Mouse (Mus musculus) lung, embryonic 14.5 days (tissue): ENCODE data around the gene Gm3880. TPM values are rescaled to one million over a fixed set of nuclear protein-coding genes. Genes with fewer than 3 reads are reported as not detected.
A peak's percentile ranks its signal among the peaks of the same experiment; 100 is the strongest.
"Not testable (repeated sequence)": the region's sequence is repeated elsewhere in the genome, so short reads cannot be mapped to it uniquely, and the experiment has no call there.

Experiments used
- ATAC-seq: fragments of 200-750 bp; cut with Nextera tagmentation; 2 replicates; pipeline ENCODE4 v1.8.0; 2017; ENCODE audit warnings: mild to moderate bottlenecking, moderate TSS enrichment, moderate library complexity; ENCODE audit not compliant: insufficient read depth
- DNase-seq: peaks from one replicate; pipeline ENCODE4 v3.0.0-alpha.2; 2015
- H3K27ac ChIP-seq: fragments of 300-500 bp; sonication (generic); 2 replicates; pipeline ENCODE4 v1.5.1; 2014; ENCODE audit warnings: low read depth, mild to moderate bottlenecking, moderate library complexity
- H3K27me3 ChIP-seq: fragments of 300-500 bp; sonication (generic); 2 replicates; pipeline ENCODE4 v1.6.1; 2014; ENCODE audit warnings: low read length, control low read depth; ENCODE audit not compliant: insufficient read depth
- H3K36me3 ChIP-seq: fragments of 300-500 bp; sonication (generic); 2 replicates; pipeline ENCODE4 v1.6.1; 2014; ENCODE audit warnings: control low read depth; ENCODE audit not compliant: insufficient read depth
- H3K4me1 ChIP-seq: fragments of 300-500 bp; sonication (generic); 2 replicates; pipeline ENCODE4 v1.6.1; 2014; ENCODE audit warnings: antibody characterized with exemption, control low read depth; ENCODE audit not compliant: insufficient read depth
- H3K4me2 ChIP-seq: fragments of 300-500 bp; sonication (generic); 2 replicates; pipeline ENCODE4 v1.6.1; 2014; ENCODE audit warnings: mild to moderate bottlenecking
- H3K4me3 ChIP-seq: fragments of 300-500 bp; sonication (generic); 2 replicates; pipeline ENCODE4 v1.5.1; 2014; ENCODE audit warnings: low read depth, low read length
- H3K9ac ChIP-seq: fragments of 300-500 bp; sonication (generic); 2 replicates; pipeline ENCODE4 v1.6.1; 2014
- H3K9me3 ChIP-seq: fragments of 300-500 bp; sonication (generic); 2 replicates; pipeline ENCODE4 v1.6.1; 2016; ENCODE audit warnings: low read depth, low read length, control low read depth
- CTCF ChIP-seq: IDR thresholded peaks from 2 replicates; pipeline ENCODE4 v1.5.1; 2016; ENCODE audit warnings: antibody characterized with exemption, low read depth
- WGBS: fragments of 180-500 bp; shearing (Covaris S2); extraction: QIAGEN DNeasy Blood & Tissue Kit; methylation state at CpG from one replicate; pipeline ENCODE4 v1.1.7; 2014; 5-methylcytosine and 5-hydroxymethylcytosine counted together
- polyA plus RNA-seq: library from polyadenylated mRNA; unstranded; fragments of >200 nt; fragmentation: Nextera tagmentation; extraction: Ambion mirVana; gene quantifications from 2 replicates; pipeline ENCODE4 v1.2.1, GENCODE M21; 2014

Gm3880 gene
- not detected in 2 replicates for polyA plus RNA-seq

DNA sequence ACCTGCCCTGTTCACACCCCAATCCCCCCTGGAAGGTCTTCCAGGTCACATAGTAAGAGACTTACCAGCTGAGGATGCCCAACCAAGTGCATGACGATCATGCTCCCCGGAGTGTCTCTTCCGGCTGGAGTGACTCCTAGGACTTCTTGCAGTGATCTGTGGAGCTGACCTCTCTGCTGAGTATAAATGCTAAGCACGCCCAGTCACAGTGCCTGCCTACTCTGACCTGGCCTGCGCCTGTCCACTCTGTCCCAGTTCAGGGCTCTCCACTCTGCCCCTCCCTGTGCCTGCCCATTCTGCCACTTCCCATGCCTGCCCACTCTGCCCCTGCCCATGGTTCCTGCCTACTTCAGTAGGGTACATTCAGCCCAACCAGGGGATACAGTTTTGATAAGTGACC, at the start of gene Gm3880:
TSS of gene Gm3880 (minus strand) at position 101 of the 400 bp plus-strand sequence.
- H3K4me2 ChIP-seq, H3K27me3 ChIP-seq, ATAC-seq, DNase-seq, H3K4me3 ChIP-seq, H3K4me1 ChIP-seq, H3K9me3 ChIP-seq, H3K36me3 ChIP-seq, H3K9ac ChIP-seq, H3K27ac ChIP-seq: not testable (repeated sequence)
- WGBS, result 70% methylated on average over 3 of the region's 5 CpGs

DNA sequence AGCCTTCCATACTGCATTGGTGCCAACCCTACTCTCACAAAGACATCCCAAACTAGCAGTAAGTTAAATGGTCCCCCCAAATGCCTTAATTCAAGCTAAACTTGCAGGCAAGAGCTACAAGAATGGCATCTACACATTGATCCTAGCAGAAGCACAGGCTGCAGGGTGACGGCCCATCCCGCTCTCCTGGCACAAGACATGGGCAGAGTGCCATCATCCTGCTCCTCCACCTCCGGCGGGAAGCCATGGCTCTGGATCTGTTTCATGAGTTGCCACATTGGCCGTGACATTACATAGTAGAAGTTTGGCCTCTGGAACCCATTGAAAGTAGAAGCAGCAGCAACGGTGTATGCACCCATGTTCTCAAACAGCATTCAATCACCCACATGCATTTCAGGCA, 37.5 kb upstream of the Gm3880 start:
- not testable (repeated sequence) for H3K4me3 ChIP-seq, H3K36me3 ChIP-seq, H3K27ac ChIP-seq, H3K4me2 ChIP-seq, ATAC-seq, DNase-seq, H3K9ac ChIP-seq, H3K27me3 ChIP-seq, H3K9me3 ChIP-seq, H3K4me1 ChIP-seq
- 87% methylated on average over 6 of the region's 6 CpGs for WGBS

DNA sequence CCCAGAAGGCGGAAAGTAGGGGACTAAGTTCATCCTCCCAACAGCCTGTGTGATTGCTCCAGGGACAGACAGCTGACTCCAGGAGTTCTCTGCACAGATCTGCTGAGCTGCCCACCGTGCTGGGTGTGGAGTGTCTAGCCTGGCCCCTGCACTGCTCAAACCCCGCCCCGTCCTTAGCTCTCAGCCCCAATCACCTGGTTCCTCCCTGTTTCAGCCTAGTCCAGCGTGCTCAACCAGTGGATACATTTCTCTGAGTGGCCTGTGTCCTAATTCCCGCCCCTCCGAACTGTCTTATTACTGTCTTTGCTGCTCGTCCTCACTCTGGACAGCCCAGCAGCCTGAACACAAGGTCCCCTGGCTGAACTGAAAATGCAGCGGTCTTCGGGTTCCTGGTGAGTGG, 20.8 kb upstream of the Gm3880 start, which contains the start of the genes Gm9112 and Dmrtc1b:
TSS of gene Gm9112 (minus strand) at position 101 of the 400 bp plus-strand sequence.
TSS of gene Dmrtc1b (plus strand) at position 331 of the 400 bp plus-strand sequence.
- H3K9ac ChIP-seq, H3K27ac ChIP-seq, H3K9me3 ChIP-seq, H3K4me1 ChIP-seq, H3K27me3 ChIP-seq, DNase-seq, ATAC-seq, H3K36me3 ChIP-seq, H3K4me3 ChIP-seq, H3K4me2 ChIP-seq: not testable (repeated sequence)
- 73% methylated on average over 6 of the region's 10 CpGs for WGBS

DNA sequence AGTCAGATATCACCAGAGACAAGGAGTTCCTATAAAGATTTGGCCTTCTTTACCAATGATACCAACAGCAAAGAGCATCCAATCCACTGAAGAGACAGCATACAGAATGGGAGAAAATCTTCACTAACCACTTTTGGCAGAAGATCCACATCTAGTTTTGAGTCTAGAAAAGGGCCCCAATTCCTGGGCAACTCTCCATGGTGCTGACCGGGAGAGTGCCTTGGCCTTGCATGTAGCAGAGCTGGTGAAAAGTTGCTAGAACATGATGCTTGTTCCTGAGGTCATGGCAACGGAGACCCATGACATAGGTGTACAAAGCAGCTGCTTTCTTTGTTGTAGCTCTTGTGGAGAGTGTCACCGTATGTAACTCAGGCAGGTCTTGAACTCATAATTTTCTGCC, 13.9 kb upstream of the Gm3880 start:
- H3K9me3 ChIP-seq, ATAC-seq, H3K4me2 ChIP-seq, H3K27ac ChIP-seq, H3K4me3 ChIP-seq, H3K4me1 ChIP-seq, H3K9ac ChIP-seq, H3K36me3 ChIP-seq, H3K27me3 ChIP-seq: not testable (repeated sequence)
- peak; percentile 60 for DNase-seq
- WGBS, result 79% methylated on average over 3 of the region's 3 CpGs

DNA sequence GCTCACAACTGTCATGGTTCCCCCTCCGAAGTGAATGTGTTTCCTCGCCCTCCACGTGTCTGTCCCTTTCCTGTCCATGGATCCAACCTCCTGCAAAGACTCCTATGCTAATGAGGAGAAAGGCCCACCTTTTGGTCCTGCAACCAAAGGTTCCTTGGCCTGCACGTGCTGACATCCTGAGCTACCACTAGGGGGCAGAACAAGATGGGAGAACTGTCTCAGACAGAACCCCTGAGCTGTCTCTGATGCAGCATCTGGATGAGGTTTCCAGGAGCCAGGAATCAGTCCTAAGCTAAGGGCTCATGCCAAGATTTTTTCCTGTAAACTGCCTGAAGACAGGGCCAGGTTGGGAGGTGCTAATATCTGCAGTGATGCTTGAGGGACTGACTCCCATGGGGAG, 2.5 kb upstream of the Gm3880 start:
- H3K4me3 ChIP-seq, H3K9me3 ChIP-seq, H3K4me2 ChIP-seq, H3K36me3 ChIP-seq, H3K27ac ChIP-seq, H3K4me1 ChIP-seq, H3K9ac ChIP-seq, ATAC-seq, H3K27me3 ChIP-seq: not testable (repeated sequence)
- DNase-seq, result peak; percentile 56
- 16% methylated on average over 4 of the region's 4 CpGs for WGBS
- peak; percentile 63 for TF ChIP-seq CTCF

DNA sequence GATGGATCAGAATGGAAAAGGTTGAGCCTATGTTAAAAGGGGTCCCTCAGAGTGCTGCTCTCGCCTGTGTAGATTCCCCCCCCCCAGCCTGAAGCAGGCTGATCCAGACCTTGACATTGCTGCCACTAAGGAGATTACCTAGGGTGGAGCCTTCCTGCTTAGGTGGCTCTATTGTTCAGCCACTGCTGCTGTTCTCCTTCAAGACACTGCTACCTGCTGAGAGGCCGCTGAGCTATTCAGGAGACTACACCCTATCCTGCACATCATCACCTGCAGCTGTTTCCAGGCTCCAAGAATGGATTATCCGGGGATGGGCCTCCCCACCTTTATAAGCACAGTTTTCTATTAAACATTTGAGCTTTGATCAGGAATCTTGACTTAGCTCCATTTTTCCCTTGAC, 2.1 kb downstream of the Gm3880 start:
- not testable (repeated sequence) for H3K36me3 ChIP-seq, H3K9ac ChIP-seq, ATAC-seq, H3K27ac ChIP-seq, H3K27me3 ChIP-seq, H3K4me3 ChIP-seq, H3K9me3 ChIP-seq, H3K4me2 ChIP-seq, H3K4me1 ChIP-seq, DNase-seq
- WGBS, result 47% methylated on average over 3 of the region's 3 CpGs

DNA sequence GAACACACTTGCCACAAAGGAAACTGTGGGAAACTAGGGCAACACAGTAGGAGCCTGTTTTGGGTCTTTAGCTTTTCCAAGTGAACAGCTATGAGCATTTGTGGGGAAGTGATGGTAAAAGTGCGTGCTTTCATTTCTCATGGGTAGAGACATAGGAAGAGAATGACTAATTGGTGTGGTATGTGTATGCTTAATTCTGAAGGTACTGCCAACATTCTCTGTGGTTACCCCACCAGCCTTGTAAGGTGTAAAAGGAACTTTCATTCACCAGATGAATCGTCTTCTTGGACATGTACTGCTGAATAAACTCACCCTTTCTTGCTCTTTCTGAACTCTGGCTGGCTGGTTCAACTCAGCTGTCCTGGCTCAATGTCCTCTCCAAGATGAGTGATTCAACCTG, 20.1 kb downstream of the Gm3880 start:
- Histone ChIP-seq H3K9me3 (no peaks in the 10 kb centered on the region), H3K27ac (no peak overlapping the region), H3K27me3 (no peaks in the 10 kb centered on the region), H3K4me2 (no peak overlapping the region), H3K4me3 (no peak overlapping the region), H3K4me1 (no peaks in the 10 kb centered on the region), H3K9ac (no peak overlapping the region), H3K36me3 (no peaks in the 10 kb centered on the region)
- ATAC-seq (no peak), DNase-seq (no peak)
- no peak for TF ChIP-seq CTCF
- WGBS, result 63% methylated on average over 2 of the region's 2 CpGs

DNA sequence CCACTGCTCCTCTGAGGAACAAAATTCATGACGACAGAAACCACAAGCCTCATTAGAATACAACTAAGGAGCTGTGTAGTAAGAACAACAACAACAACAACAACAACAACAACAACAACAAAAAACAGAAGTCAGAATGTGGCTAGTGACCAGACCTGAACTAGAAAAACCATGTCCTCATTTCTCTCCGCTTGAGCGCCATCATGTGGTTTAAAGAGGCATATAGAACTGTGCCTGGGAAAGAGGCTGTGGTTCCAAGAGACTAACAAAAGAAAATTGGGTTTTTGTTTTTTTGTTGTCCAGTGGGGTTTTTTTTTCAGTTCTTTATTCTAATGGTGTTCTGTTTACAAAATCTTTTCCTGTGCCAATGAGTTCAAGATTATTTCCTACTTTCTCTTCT, 26.1 kb downstream of the Gm3880 start:
- Histone ChIP-seq H3K9ac (no peak overlapping the region), H3K4me1 (no peaks in the 10 kb centered on the region), H3K27me3 (no peaks in the 10 kb centered on the region), H3K27ac (no peak overlapping the region), H3K4me2 (no peak overlapping the region), H3K4me3 (no peak overlapping the region), H3K36me3 (no peaks in the 10 kb centered on the region), H3K9me3 (no peaks in the 10 kb centered on the region)
- TF ChIP-seq CTCF, result peak; percentile 35
- DNase-seq (peak; percentile 9), ATAC-seq (no peak)
- 18% methylated on average over 3 of the region's 3 CpGs for WGBS
